Mouse (Mus musculus) erythroblast, embryonic 14.5 days (primary cell): Measurements from ENCODE around the gene Prss43. TPM values are rescaled to one million over a fixed set of nuclear protein-coding genes. Genes with fewer than 3 reads are reported as not detected.

Experiments
- H3K27me3 ChIP-seq: 2 replicates; pipeline ENCODE4 v1.6.1; 2012; ENCODE audit warnings: inconsistent platforms; ENCODE audit not compliant: control insufficient read depth
- H3K36me3 ChIP-seq: 2 replicates; pipeline ENCODE4 v1.6.1; 2012; ENCODE audit warnings: mild to moderate bottlenecking, inconsistent platforms; ENCODE audit not compliant: control insufficient read depth
- H3K4me1 ChIP-seq: 2 replicates; pipeline ENCODE4 v1.6.1; 2012; ENCODE audit warnings: inconsistent platforms; ENCODE audit not compliant: control insufficient read depth
- H3K4me3 ChIP-seq: replicated peaks from 2 replicates; pipeline ENCODE3; 2012; ENCODE audit warnings: moderate library complexity, mild to moderate bottlenecking, inconsistent platforms
- H3K9me3 ChIP-seq: 2 replicates; pipeline ENCODE4 v1.6.1; 2012; ENCODE audit warnings: low read length, inconsistent platforms, mixed read lengths; ENCODE audit not compliant: control insufficient read depth
- GATA1 ChIP-seq: IDR thresholded peaks from 2 replicates; pipeline ENCODE4 v1.6.1; 2012; ENCODE audit warnings: low read length, inconsistent platforms, mixed read lengths
- TAL1 ChIP-seq: IDR thresholded peaks from 3 replicates; pipeline ENCODE4 v1.6.1; 2012; ENCODE audit warnings: low read length, inconsistent platforms, mixed read lengths
- polyA plus RNA-seq: library from polyadenylated mRNA; stranded (reverse); fragments of >175 nt; gene quantifications from 2 replicates; pipeline ENCODE4 v1.2.3, GENCODE M21; 2012

Gene Prss43
- polyA plus RNA-seq, 1 experiment = not detected

DNA sequence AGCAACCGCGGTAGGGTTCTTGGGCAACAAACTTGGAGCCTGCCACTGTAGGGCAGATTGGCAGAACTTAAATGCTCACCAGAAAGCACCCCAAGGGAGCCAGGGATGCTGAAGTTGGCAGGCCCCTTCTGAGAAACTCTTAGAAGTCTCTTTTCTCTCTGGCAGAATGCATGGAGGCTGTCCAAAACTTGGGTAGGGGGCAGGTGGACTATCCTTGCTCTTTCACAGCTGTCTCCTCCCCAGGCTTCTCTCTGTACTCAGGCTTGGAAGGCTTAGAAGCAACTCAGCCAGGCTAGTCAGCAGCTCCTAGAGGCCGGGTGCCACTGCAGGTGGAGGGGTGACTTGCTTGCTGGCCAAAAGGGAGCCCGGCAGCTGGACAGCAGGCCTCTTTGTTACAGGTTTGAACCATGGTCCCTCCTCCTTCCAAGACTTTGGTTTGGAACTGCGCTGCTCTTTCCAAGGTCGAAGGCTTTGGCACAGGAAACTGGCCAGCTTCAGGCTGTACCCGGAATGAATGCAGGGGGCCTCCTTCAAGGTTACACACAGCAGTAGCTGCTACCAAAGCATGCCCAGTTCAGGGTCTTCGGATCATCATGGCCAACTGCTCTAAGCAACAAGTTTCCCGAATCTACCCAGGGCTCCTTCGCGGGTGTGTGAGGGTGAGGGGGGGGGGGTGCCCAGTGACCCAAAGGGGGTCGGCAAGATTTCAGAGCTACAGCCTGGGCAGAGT, 52.9 kb downstream of the Prss43 start, which contains the start of gene Als2cl:
Gene Als2cl (plus strand): TSS at position 680 of the 730 bp plus-strand sequence.
- TF ChIP-seq GATA1 (no peak), TAL1 (no peak)
- Histone ChIP-seq H3K9me3 (no peaks in the 10 kb centered on the region), H3K4me3 (peak within 1 kb of the TSS; percentile 53), H3K4me1 (peaks cover 2% of the 10 kb centered on the region; the same call in 1 of the 2 replicates), H3K27me3 (peaks cover 32% of the 10 kb centered on the region), H3K36me3 (no peaks in the 10 kb centered on the region)

DNA sequence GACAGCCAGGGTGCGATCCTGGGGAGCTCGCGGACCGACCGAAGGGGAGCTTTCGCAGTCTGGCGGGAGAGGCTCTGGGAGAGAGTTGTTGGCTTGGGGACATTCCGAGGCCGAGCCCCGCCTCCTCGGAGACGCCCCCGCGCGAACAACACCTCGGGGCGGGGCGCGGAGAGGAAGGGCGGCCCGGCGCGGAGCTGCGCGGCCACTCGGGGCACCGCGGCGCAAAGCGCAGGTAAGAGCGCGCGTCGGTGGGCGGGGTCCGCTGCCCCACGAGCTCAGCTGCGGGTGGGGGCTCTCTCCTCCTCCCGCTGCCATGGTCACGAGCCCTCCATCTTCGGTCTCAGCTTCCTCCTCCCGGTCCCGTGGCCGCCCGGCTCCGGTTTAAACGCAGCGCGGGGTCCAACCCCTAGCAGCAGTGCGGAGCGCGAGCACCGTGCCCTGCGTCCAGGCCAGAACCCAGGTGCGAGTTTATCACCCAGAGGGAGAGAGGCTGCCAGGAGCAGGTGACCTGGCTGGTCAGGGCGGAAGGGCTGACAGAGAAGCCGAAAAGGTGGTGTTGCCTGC, 53.6 kb downstream of the Prss43 start, which contains the start of gene Tmie:
Gene Tmie (minus strand): TSS at position 116 of the 564 bp plus-strand sequence.
- peak within 1 kb of the TSS; percentile 53 for H3K4me3 ChIP-seq
- peaks cover 2% of the 10 kb centered on the region; the same call in 1 of the 2 replicates for H3K4me1 ChIP-seq
- peaks cover 32% of the 10 kb centered on the region for H3K27me3 ChIP-seq
- H3K9me3 ChIP-seq = no peaks in the 10 kb centered on the region
- no peaks in the 10 kb centered on the region for H3K36me3 ChIP-seq
- TF ChIP-seq GATA1 (no peak), TAL1 (no peak)

DNA sequence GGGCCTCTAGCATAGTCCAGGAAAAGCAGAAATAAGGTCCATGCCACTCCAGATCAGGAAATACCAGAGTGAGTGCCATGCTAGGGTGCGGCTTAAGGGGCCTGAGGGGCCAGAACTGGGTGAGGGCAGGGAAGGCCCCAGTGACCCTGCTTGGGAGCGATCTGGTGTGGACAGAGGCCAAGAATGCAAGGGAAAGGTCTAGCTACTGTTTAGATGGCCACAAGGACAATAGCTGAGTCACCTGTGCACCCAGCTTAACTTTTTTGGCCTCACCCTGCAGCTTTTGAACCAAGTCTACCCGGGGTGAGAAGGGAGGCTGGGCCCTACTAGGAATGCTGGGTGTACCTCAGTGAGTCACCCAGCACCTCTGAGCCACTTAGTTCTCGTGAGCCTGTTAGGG, 54.3 kb downstream of the Prss43 start:
- Histone ChIP-seq H3K27me3 (peaks cover 30% of the 10 kb centered on the region), H3K4me3 (peak overlapping the region; percentile 53), H3K4me1 (peaks cover 2% of the 10 kb centered on the region; the same call in 1 of the 2 replicates), H3K9me3 (no peaks in the 10 kb centered on the region), H3K36me3 (no peaks in the 10 kb centered on the region; the same call in 1 of the 2 replicates)
- no peak for TF ChIP-seq TAL1
- no peak for TF ChIP-seq GATA1

Other genes starting within 250 kb of the Prss43 start
- gene Nradd, start 202.2 kb upstream of the Prss43 start, polyA plus RNA-seq = 0.05 TPM in 1 of 2 replicates, not detected in the other
- gene Nbeal2, start 172.5 kb upstream of the Prss43 start, polyA plus RNA-seq = 0.26 and 0.65 TPM in 2 replicates
- 21.3 and 25.9 TPM in 2 replicates for gene Ccdc12, start 170.2 kb upstream of the Prss43 start, polyA plus RNA-seq
- gene Myl3, start 84.8 kb upstream of the Prss43 start, polyA plus RNA-seq = not detected in 2 replicates
- gene Pth1r, start 79.5 kb upstream of the Prss43 start, polyA plus RNA-seq = not detected in 2 replicates
- not detected in 2 replicates for gene Prss42, start 28.5 kb upstream of the Prss43 start, polyA plus RNA-seq
- 0.02 TPM in 1 of 2 replicates, not detected in the other for gene Prss44, start 12.7 kb upstream of the Prss43 start, polyA plus RNA-seq
- not detected in 2 replicates for gene Prss45, start 7.9 kb downstream of the Prss43 start, polyA plus RNA-seq
- not detected in 2 replicates for gene Prss46, start 17.8 kb downstream of the Prss43 start, polyA plus RNA-seq
- gene Prss50, start 31.3 kb downstream of the Prss43 start, polyA plus RNA-seq = 0.87 and 3.1 TPM in 2 replicates
- gene Als2cl, start 53.2 kb downstream of the Prss43 start, polyA plus RNA-seq = 0.02 and 0.05 TPM in 2 replicates
- gene Tmie, start 53.4 kb downstream of the Prss43 start, polyA plus RNA-seq = not detected in 2 replicates
- not detected in 2 replicates for gene Fam240a, start 90.2 kb downstream of the Prss43 start, polyA plus RNA-seq
- gene Tdgf1, start 119.5 kb downstream of the Prss43 start, polyA plus RNA-seq = not detected in 2 replicates
- gene Lrrc2, start 124.9 kb downstream of the Prss43 start, polyA plus RNA-seq = not detected in 2 replicates
- 0.02 TPM in 1 of 2 replicates, not detected in the other for gene Rtp3, start 163.9 kb downstream of the Prss43 start, polyA plus RNA-seq
- gene Ltf, start 192.6 kb downstream of the Prss43 start, polyA plus RNA-seq = not detected in 2 replicates
- gene Ccrl2, start 230.8 kb downstream of the Prss43 start, polyA plus RNA-seq = 0.87 and 1.3 TPM in 2 replicates